Mouse (Mus musculus) neural tube, embryonic 15.5 days (tissue): ENCODE measurements around the gene Krtap3-1. TPM values are rescaled to one million over a fixed set of nuclear protein-coding genes. Genes with fewer than 3 reads are reported as not detected.

Source experiments
- polyA plus RNA-seq: library from polyadenylated mRNA; unstranded; fragments of >200 nt; fragmentation: Nextera tagmentation; extraction: Ambion mirVana; gene quantifications from 2 replicates; pipeline ENCODE4 v1.2.1, GENCODE M21; 2015

Krtap3-1 gene
- polyA plus RNA-seq, 1 experiment from 2014 or later = not detected

Other genes with a start within 250 kb of the Krtap3-1 start
- gene Krt25, start 243.7 kb downstream of the Krtap3-1 start, polyA plus RNA-seq = 0.61 and 0.77 TPM in 2 replicates
- gene Krt26, start 228.7 kb downstream of the Krtap3-1 start, polyA plus RNA-seq = 0.19 and 0.26 TPM in 2 replicates
- gene Krt27, start 215.5 kb downstream of the Krtap3-1 start, polyA plus RNA-seq = 0.19 and 0.33 TPM in 2 replicates
- 0.36 and 0.50 TPM in 2 replicates for gene Krt28, start 191.7 kb downstream of the Krtap3-1 start, polyA plus RNA-seq
- gene Krt10, start 177.3 kb downstream of the Krtap3-1 start, polyA plus RNA-seq = 31.6 and 31.8 TPM in 2 replicates
- 0.11 and 0.12 TPM in 2 replicates for gene Krt12, start 144.4 kb downstream of the Krtap3-1 start, polyA plus RNA-seq
- gene Krt20, start 128.5 kb downstream of the Krtap3-1 start, polyA plus RNA-seq = 0.08 and 5.4 TPM in 2 replicates
- gene Krt23, start 73.5 kb downstream of the Krtap3-1 start, polyA plus RNA-seq = 0.15 and 0.93 TPM in 2 replicates
- not detected in 2 replicates for gene Krt39, start 45.3 kb downstream of the Krtap3-1 start, polyA plus RNA-seq
- gene Krt40, start 23.5 kb downstream of the Krtap3-1 start, polyA plus RNA-seq = not detected in 2 replicates
- gene Krtap3-3, start 15.8 kb downstream of the Krtap3-1 start, polyA plus RNA-seq = not detected in 2 replicates
- gene Krtap3-2, start 9.8 kb downstream of the Krtap3-1 start, polyA plus RNA-seq = not detected in 2 replicates
- gene Gm11939, start 7.2 kb downstream of the Krtap3-1 start, polyA plus RNA-seq = not detected in 2 replicates
- not detected in 2 replicates for gene Krtap1-5, start 14.4 kb upstream of the Krtap3-1 start, polyA plus RNA-seq
- not detected in 2 replicates for gene Krtap1-4, start 17.0 kb upstream of the Krtap3-1 start, polyA plus RNA-seq
- not detected in 2 replicates for gene Krtap1-3, start 24.7 kb upstream of the Krtap3-1 start, polyA plus RNA-seq
- not detected in 2 replicates for gene Krtap9-3, start 31.5 kb upstream of the Krtap3-1 start, polyA plus RNA-seq
- gene Gm11938, start 36.7 kb upstream of the Krtap3-1 start, polyA plus RNA-seq = not detected in 2 replicates
- gene Gm11937, start 43.6 kb upstream of the Krtap3-1 start, polyA plus RNA-seq = not detected in 2 replicates
- gene Krtap2-4, start 48.2 kb upstream of the Krtap3-1 start, polyA plus RNA-seq = not detected in 2 replicates
- not detected in 2 replicates for gene Gm11562, start 53.8 kb upstream of the Krtap3-1 start, polyA plus RNA-seq
- not detected in 2 replicates for gene Krtap4-1, start 61.6 kb upstream of the Krtap3-1 start, polyA plus RNA-seq
- not detected in 2 replicates for gene Krtap4-2, start 68.5 kb upstream of the Krtap3-1 start, polyA plus RNA-seq
- not detected in 2 replicates for gene Krtap4-7, start 77.5 kb upstream of the Krtap3-1 start, polyA plus RNA-seq
- not detected in 2 replicates for gene Gm11555, start 83.6 kb upstream of the Krtap3-1 start, polyA plus RNA-seq
- not detected in 2 replicates for gene Gm11563, start 92.3 kb upstream of the Krtap3-1 start, polyA plus RNA-seq
- not detected in 2 replicates for gene Krtap4-6, start 99.3 kb upstream of the Krtap3-1 start, polyA plus RNA-seq
- gene Gm14190, start 124.1 kb upstream of the Krtap3-1 start, polyA plus RNA-seq = not detected in 2 replicates
- gene Gm14180, start 167.7 kb upstream of the Krtap3-1 start, polyA plus RNA-seq = not detected in 2 replicates
- gene Gm11595, start 206.3 kb upstream of the Krtap3-1 start, polyA plus RNA-seq = not detected in 2 replicates
- gene Krtap4-8, start 214.1 kb upstream of the Krtap3-1 start, polyA plus RNA-seq = not detected in 2 replicates
- gene Krtap4-9, start 218.6 kb upstream of the Krtap3-1 start, polyA plus RNA-seq = not detected in 2 replicates
- not detected in 2 replicates for gene Gm11596, start 226.8 kb upstream of the Krtap3-1 start, polyA plus RNA-seq
- gene Gm11569, start 232.3 kb upstream of the Krtap3-1 start, polyA plus RNA-seq = not detected in 2 replicates
- gene Gm11554, start 237.8 kb upstream of the Krtap3-1 start, polyA plus RNA-seq = not detected in 2 replicates
- gene Krtap4-13, start 243.3 kb upstream of the Krtap3-1 start, polyA plus RNA-seq = not detected in 2 replicates
- not detected in 2 replicates for gene Gm11564, start 249.0 kb upstream of the Krtap3-1 start, polyA plus RNA-seq